Mouse (Mus musculus): ENCODE results near the gene Aplp2. TPM values are rescaled to one million over a fixed set of nuclear protein-coding genes. Genes with fewer than 3 reads are reported as not detected.

The Aplp2 gene
- polyA plus RNA-seq, 1 experiment, result 427 TPM

DNA sequence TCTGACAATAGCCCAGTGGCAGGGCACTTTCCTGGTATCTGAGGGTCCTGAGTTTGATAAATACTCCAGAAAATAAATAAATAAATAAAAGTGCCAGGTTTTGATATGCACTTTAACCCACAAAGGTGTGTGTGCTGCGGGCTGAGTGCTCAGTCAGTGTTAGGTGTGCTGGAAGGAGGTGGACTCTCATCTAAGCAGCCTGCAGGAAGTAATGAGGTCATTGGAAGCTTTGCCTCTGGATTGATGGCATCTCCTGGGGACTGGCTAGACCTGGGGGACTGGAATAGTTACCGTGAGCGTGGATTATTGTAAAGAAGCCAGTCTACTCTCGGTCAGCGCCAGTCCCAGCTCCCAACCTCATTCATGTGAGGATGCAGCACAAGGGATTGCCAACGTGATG lies 34.8 kb upstream of the Aplp2 start:
- no peak overlapping the region for H3K4me3 ChIP-seq (ENCODE audit: insufficient read depth, low read length)
- no peak overlapping the region for H3K27ac ChIP-seq (ENCODE audit: insufficient read depth, low read depth, low read length)
- no peak for TF ChIP-seq POLR2A (IDR thresholded peaks at IDR 0.05; ENCODE audit: borderline replicate concordance, low read depth, low read length)
- TF ChIP-seq CTCF (IDR thresholded peaks at IDR 0.05; ENCODE audit: low read depth, low read length), result no peak
- H3K4me1 ChIP-seq (ENCODE audit: control insufficient read depth, insufficient read depth, low read length), result peaks cover 20% of the 10 kb centered on the region

DNA sequence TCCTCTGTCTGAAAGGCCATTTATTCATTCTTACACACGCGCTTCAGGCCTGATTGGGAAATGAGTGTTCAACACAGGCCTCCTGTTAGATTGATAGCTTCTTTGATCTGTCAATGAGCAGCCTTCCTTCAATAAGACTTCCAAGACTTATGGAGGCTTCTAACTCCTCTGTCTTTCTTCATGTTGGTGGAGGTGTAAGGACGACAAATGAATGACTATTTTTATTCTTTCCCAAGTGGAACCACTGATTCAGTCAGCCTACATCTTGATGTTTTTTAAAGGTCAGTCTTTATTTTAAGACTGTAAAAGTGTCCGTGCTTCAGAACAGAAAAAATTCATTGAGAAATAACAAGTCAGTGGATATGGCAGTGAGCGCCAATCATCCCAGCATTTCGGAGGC lies 33.4 kb upstream of the Aplp2 start:
- TF ChIP-seq CTCF (IDR thresholded peaks at IDR 0.05; ENCODE audit: low read depth, low read length) (no peak), POLR2A (IDR thresholded peaks at IDR 0.05; ENCODE audit: borderline replicate concordance, low read depth, low read length) (no peak)
- Histone ChIP-seq H3K4me1 (ENCODE audit: control insufficient read depth, insufficient read depth, low read length) (peaks cover 20% of the 10 kb centered on the region), H3K4me3 (ENCODE audit: insufficient read depth, low read length) (no peak overlapping the region), H3K27ac (ENCODE audit: insufficient read depth, low read depth, low read length) (no peak overlapping the region)

DNA sequence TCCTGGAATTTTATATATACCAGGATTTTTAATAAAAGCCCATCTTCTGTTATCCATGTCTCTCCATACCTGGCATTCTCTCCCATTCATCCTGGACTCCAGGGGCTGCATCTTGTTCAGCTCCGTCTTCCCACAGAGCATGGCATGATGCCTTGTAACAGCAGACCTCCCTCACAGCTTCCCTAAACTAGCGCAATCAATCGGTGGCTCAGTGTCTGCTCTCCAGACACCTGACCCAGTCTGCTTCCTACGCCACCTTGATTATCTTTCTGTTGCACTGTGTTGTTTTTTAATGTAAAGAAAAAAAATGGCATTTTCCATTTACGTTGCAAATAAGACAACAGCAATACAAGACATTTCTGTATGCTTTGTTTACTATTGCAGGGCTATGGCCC lies 32.3 kb upstream of the Aplp2 start:
- Histone ChIP-seq H3K4me1 (ENCODE audit: control insufficient read depth, insufficient read depth, low read length) (peaks cover 20% of the 10 kb centered on the region), H3K27ac (ENCODE audit: insufficient read depth, low read depth, low read length) (no peak overlapping the region), H3K4me3 (ENCODE audit: insufficient read depth, low read length) (no peak overlapping the region)
- TF ChIP-seq POLR2A (IDR thresholded peaks at IDR 0.05; ENCODE audit: borderline replicate concordance, low read depth, low read length) (no peak), CTCF (IDR thresholded peaks at IDR 0.05; ENCODE audit: low read depth, low read length) (no peak)

DNA sequence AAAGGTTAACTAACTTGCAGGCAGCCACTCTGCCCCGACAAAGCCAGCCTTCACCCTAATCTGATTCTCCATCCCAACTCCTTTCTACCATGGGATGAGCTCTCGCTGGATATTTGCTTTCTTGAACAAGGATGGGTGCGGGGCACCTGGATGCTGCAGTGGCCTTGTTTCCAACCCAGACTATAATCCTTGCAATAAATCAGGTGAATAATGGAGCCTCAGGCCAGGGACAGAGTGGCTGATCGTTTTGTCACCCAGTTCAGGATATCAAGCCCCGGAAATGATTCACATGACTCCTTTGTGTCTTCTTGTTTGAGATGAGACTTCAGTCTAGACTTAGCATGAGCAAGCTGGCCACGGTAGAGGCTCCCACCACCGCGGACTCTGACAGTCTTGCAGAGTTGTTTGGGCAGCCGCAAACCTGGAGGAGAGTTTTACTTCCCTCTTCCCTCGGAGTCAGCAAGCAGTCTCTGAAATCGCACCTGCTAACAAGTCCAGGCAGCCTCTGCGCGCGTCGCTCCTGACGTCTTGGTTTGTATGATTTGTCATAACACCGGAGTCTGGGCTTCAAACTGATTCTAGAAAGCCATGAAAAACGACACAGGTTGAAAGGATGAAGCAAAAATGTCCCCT lies 31.8 kb upstream of the Aplp2 start:
- Histone ChIP-seq H3K4me1 (ENCODE audit: control insufficient read depth, insufficient read depth, low read length) (peaks cover 20% of the 10 kb centered on the region), H3K27ac (ENCODE audit: insufficient read depth, low read depth, low read length) (no peak overlapping the region), H3K4me3 (ENCODE audit: insufficient read depth, low read length) (no peak overlapping the region)
- TF ChIP-seq CTCF (IDR thresholded peaks at IDR 0.05; ENCODE audit: low read depth, low read length), result no peak
- no peak for TF ChIP-seq POLR2A (IDR thresholded peaks at IDR 0.05; ENCODE audit: borderline replicate concordance, low read depth, low read length)

DNA sequence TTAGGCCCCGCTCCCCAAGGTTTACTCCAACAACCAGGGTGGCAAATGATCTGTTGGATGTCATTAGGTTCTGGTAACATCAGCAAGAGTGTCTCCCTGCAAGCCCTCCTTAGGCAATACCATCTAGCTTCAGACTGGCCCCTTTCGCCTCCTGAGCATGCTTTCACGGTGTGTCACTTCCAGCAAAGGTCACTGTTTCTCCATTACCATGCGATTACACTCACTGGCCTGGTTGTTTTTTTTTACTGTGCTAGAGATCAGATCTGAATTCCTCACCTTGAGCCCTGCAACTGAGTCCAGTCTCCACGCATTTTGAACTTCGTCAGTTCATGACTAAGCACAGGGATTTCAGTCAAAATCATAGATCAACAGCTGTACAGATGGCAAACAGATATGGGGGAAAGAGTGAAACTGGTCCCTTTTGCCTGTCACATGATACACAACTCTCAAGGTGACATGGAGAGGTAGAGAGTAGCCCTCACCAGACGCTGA lies 29.6 kb upstream of the Aplp2 start:
- TF ChIP-seq POLR2A (IDR thresholded peaks at IDR 0.05; ENCODE audit: borderline replicate concordance, low read depth, low read length), result no peak
- no peak for TF ChIP-seq CTCF (IDR thresholded peaks at IDR 0.05; ENCODE audit: low read depth, low read length)
- H3K27ac ChIP-seq (ENCODE audit: insufficient read depth, low read depth, low read length), result no peak overlapping the region

DNA sequence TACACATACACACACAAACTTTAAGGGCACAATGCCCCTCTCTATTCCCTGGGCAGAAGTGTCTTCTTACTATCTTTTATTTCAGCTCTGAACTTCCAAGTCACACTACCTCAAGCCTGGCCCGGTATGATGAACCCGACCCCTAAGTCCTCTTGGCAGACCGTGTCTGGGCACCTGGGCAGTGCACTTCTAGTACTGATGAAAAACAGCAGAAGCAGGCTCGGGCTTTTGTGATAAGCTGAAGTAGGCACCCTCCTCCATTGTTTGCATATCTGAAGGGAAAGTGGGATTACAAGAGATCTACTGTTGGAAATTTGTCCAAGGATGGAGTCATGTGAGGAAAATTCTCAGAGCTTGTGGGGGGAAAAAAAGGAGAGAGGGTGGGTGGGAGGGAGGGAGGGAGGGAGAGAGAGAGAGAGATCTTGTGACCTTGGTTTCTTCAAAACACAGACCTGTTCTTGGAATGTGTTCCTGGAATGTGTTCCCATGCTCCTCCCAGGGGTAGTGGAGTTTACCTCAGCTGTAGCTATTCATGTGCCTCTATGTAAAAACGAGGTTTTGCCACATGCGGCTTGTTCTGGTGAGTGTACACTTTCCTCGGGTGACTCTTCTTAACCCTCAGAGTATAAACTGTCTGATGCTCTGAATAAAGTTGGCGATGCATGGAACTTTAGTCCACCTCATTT lies 29.1 kb upstream of the Aplp2 start:
- H3K27ac ChIP-seq (ENCODE audit: insufficient read depth, low read depth, low read length), result no peak overlapping the region
- H3K4me1 ChIP-seq (ENCODE audit: control insufficient read depth, insufficient read depth, low read length), result peaks cover 10% of the 10 kb centered on the region
- TF ChIP-seq POLR2A (IDR thresholded peaks at IDR 0.05; ENCODE audit: borderline replicate concordance, low read depth, low read length) (no peak), CTCF (IDR thresholded peaks at IDR 0.05; ENCODE audit: low read depth, low read length) (no peak)
- no peak overlapping the region for H3K4me3 ChIP-seq (ENCODE audit: insufficient read depth, low read length)

More for the DNA sequence above, 29.6 kb upstream of the Aplp2 start:
- Histone ChIP-seq H3K4me1 (ENCODE audit: control insufficient read depth, insufficient read depth, low read length) (peaks cover 10% of the 10 kb centered on the region), H3K4me3 (ENCODE audit: insufficient read depth, low read length) (no peak overlapping the region)

DNA sequence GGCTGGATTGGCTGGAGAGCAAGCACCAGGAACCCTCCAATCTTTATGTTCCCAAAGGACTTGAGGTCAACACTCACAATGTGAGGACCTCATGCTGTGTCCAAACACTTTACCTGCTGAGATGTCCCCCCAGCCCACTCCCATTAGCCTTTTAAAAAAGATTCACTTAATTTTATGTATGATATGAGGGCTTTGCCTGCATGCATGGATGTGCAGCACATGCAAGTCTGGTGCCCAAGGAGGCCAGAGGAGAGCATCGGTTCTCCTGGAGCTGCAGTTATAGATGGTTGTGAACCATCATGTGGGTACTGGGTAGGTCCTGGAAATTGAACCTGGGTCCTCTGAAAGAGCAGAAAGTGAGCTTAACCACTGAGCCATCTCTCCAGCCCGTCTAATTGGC lies 27.9 kb upstream of the Aplp2 start:
- peaks cover 10% of the 10 kb centered on the region for H3K4me1 ChIP-seq (ENCODE audit: control insufficient read depth, insufficient read depth, low read length)
- no peak overlapping the region for H3K27ac ChIP-seq (ENCODE audit: insufficient read depth, low read depth, low read length)
- no peak overlapping the region for H3K4me3 ChIP-seq (ENCODE audit: insufficient read depth, low read length)
- TF ChIP-seq CTCF (IDR thresholded peaks at IDR 0.05; ENCODE audit: low read depth, low read length), result no peak
- no peak for TF ChIP-seq POLR2A (IDR thresholded peaks at IDR 0.05; ENCODE audit: borderline replicate concordance, low read depth, low read length)

DNA sequence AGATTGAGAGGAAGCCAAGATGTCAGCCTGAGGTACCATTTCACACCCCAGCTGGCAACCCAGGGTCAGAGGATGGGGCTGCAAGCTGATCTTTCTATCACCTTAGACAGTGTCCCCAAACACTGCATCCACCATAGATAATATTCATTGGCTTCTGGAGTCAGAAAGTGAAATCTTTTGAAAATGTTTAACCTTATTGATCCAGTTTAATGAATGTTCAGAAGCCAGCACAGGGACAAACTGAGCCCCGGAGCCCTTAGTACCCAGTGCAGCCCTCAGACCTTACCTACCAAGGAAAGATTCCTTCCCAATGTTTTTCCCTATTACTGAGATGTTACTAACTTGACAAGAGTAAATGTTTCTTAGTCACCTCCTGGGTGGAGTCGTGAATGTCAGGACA lies 26.9 kb upstream of the Aplp2 start:
- peaks cover 6% of the 10 kb centered on the region for H3K4me1 ChIP-seq (ENCODE audit: control insufficient read depth, insufficient read depth, low read length)
- H3K27ac ChIP-seq (ENCODE audit: insufficient read depth, low read depth, low read length), result no peak overlapping the region
- H3K4me3 ChIP-seq (ENCODE audit: insufficient read depth, low read length), result no peak overlapping the region
- TF ChIP-seq CTCF (IDR thresholded peaks at IDR 0.05; ENCODE audit: low read depth, low read length) (no peak), POLR2A (IDR thresholded peaks at IDR 0.05; ENCODE audit: borderline replicate concordance, low read depth, low read length) (no peak)

DNA sequence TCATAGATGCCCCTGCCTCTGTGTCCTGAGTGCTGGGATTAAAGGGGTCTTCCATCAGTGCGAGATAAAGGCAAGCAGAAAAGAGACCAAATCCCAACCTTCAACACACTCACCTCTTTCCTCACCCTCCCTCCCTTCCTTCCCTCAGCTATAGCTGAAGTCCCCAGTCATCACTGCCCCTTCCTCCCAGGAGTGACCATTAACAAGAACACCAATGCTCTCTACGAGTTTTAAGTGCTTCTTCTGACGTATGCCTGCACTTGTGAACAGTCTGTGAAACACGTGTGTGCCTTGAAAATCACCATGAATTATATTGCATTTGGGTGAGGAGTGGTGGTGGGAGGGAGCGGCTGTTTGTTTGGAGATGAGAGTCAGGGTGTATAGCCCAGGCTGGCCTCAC lies 24.5 kb upstream of the Aplp2 start:
- H3K27ac ChIP-seq (ENCODE audit: insufficient read depth, low read depth, low read length), result no peak overlapping the region
- no peaks in the 10 kb centered on the region for H3K4me1 ChIP-seq (ENCODE audit: control insufficient read depth, insufficient read depth, low read length)
- no peak for TF ChIP-seq CTCF (IDR thresholded peaks at IDR 0.05; ENCODE audit: low read depth, low read length)
- TF ChIP-seq POLR2A (IDR thresholded peaks at IDR 0.05; ENCODE audit: borderline replicate concordance, low read depth, low read length), result no peak
- H3K4me3 ChIP-seq (ENCODE audit: insufficient read depth, low read length), result no peak overlapping the region

DNA sequence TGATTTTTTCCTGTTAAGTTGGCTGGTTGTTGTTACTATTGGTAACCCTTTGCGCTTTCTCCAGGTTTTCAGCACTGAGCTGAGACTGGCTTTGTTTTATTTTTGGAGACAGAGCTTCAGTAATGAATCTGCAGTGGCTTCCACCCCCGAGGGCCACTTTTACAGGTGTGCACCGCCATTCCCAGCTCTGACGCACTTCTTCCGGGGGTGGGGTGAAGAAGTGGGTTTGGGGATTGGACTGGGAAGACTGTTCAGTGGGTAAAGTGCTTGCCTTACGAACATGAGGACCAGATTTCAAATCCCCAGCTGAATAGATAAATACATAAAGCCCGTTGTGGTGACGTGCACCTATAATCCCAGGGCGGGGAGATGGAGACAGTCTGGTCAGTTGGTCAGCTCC lies 23.9 kb upstream of the Aplp2 start:
- TF ChIP-seq POLR2A (IDR thresholded peaks at IDR 0.05; ENCODE audit: borderline replicate concordance, low read depth, low read length) (no peak), CTCF (IDR thresholded peaks at IDR 0.05; ENCODE audit: low read depth, low read length) (no peak)
- H3K4me3 ChIP-seq (ENCODE audit: insufficient read depth, low read length), result no peak overlapping the region
- no peak overlapping the region for H3K27ac ChIP-seq (ENCODE audit: insufficient read depth, low read depth, low read length)
- H3K4me1 ChIP-seq (ENCODE audit: control insufficient read depth, insufficient read depth, low read length), result no peaks in the 10 kb centered on the region
